Mouse (Mus musculus) left cerebral cortex, adult 18-20 months (tissue): Measurements from ENCODE around the gene Acss2. TPM values are rescaled to one million over a fixed set of nuclear protein-coding genes. Genes with fewer than 3 reads are reported as not detected.

Experiments
- DNase-seq, 2 experiments: peaks; one replicate each; pipeline ENCODE4 v3.0.0; 2021 to 2022; ENCODE audit warnings: low spot score in 2 of 2, mixed read lengths in 1 of 2
- long read RNA-seq, 2 experiments: library from polyadenylated mRNA; stranded (forward); transcript quantifications; one replicate each; pipeline ENCODE4 v2.0.0; 2021
- total RNA-seq, 2 experiments: library from RNA; stranded (reverse); gene quantifications; 2 replicates each; pipeline ENCODE4 v1.2.3; 2021

The Acss2 gene
- 10 to 100 TPM; 47.3 to 57.0 TPM for total RNA-seq
- long read RNA-seq, experiment 1, transcript Acss2-203 (19 exons, 2,145 nt) = minor isoform, 12 of 64 reads
- long read RNA-seq, experiment 1, transcript Acss2-201 (18 exons, 2,931 nt) = major isoform, 35 of 64 reads
- long read RNA-seq, experiment 1, partial matches to known transcripts = 3 of 64 reads
- long read RNA-seq, experiment 1, other reads (novel, unspliced or antisense) = 14 of 64 reads
- long read RNA-seq, experiment 2, transcript Acss2-201 (18 exons, 2,931 nt) = major isoform, 27 of 58 reads
- long read RNA-seq, experiment 2, transcript Acss2-203 (19 exons, 2,145 nt) = minor isoform, 14 of 58 reads
- long read RNA-seq, experiment 2, partial matches to known transcripts = 9 of 58 reads
- long read RNA-seq, experiment 2, other reads (novel, unspliced or antisense) = 8 of 58 reads

DNA sequence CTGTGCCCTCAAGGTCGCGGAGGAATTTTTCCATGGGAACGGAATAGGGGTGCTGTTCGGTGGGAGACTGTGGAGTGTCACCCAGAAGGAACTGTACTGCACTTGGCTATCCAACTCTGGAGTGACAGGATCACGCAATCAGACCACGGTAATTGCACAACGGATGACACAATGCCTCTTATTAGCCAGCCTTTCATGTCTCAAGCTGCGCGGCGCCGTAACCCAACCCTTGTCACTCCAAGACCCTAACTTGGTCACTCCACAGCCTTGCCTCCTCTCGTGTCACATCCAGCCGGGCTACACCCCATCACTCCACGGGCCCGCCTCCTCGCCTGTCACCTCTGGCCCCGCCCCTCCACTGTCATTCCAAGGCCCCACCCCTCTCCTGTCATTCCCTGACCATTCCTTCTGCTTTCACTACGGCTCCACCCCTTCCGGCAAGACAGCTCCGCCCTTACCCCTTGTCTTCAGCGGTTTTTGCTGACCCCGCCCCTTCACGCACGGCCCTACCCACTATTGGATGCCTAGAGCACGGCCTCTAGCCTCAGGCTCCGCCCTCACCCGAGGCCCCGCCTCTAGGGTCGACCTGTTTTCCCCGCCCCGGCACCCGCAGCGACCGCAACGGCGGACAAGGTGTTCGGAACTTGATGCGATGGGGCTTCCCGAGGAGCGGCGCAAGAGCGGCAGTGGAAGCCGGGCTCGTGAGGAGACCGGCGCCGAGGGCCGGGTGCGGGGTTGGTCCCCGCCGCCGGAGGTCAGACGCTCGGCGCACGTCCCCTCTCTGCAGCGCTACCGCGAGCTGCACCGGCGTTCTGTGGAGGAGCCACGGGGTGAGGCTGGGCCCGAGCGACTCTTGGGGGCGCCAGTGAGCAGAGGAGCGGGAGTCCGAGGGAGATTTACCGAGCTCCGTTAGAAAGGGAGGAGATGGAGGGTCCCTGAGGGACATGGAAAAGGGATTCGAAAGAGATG, at the start of gene Acss2, which contains the start of gene Ggt7:
Acss2 (plus strand) TSS at position 494 of the 969 bp plus-strand sequence.
Ggt7 (minus strand) TSS at position 783 of the 969 bp plus-strand sequence.
- peak; percentile 97 to 98 for DNase-seq

DNA sequence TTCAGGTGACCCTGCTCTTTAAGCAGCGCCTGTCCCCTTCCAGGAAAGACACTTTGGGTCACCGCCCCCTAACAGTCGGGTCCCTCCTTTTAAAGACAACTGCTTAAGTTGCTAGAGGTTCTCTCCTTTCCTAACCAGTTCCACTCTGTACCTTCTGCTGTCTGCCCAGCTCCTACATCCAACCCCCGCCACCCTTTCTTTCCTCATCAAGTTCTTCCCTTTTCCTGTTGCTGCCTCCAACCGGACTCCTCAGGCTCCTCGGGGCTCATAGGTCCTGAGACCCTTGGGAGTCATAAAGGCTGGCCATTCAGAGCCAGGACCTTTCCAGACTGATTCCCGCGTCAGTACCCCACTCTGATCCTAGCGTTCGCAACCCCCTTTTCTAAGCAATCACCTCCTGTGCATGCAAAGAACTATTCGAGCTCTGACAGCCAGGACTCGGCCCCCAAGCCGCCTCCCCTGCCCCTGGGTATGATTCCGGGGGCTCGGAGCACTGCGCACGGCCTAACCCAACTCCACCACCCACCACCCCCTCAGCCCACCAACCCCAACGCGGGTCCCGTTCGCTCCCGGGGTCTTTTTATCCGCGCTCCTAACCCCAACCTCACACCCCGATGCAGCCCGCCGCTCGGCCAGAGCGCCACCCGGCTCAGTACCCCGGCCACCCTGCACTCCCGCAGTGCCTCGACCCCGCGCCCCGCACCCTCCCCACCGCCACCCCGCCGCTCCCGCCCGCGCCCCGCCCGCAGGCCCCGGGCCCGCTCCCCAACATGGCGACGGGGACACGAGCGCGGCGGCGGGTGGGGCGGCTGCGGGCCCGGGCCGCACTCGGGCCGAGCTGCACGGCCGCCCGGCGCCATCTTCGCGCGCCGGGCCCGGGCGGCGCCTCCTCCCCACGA, 44.8 kb upstream of the Acss2 start:
- peak; percentile 18 to 34 for DNase-seq

DNA sequence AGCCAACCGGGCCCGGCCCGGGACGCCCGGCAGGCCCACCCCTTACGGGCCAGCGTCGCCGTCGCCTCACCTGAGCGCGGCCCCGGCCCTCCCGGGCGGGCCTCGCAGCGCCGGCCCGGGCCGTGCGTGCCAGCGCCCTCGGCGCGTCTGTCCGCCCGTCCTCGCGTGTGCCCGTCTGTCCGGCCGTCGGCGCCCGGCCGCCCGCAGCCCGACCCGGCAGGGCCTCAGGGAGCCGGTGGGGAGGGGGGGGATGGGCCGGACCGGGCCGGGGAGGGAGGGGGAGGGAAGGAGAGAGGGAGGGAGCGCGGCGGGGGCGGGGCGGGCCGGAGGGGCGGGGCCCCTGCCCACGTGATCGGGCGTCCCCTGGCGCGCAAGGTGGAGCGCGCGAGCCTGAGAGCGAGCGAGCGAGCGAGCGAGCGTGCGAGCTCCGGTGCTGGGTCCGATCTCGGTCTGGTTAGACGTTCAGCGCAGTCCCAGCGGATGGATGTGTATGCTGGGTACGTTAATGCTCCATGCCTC, 44.1 kb upstream of the Acss2 start, which contains the start of gene Ncoa6:
Ncoa6 (minus strand) TSS at position 325 of the 519 bp plus-strand sequence.
- DNase-seq = peak; percentile 59

DNA sequence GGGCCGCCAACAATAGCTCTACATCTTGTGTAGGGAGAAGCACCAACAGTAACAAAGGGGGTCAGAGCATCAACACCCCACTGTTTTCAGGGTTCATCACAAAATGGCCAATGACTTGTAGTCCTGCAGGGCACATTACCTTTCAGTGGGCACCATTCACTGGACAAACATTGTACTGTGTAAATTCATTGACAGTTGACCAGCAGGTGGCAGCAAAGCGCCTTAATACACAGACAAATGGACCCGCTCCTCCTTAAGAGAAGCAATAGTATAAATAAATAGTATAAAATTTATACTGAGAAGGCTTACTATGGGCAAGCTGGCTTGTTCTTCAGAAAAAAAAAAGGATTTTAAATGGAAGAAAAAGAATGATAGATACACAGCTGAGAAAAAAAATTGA, 35.7 kb upstream of the Acss2 start:
- peak; percentile 60 to 68 for DNase-seq

DNA sequence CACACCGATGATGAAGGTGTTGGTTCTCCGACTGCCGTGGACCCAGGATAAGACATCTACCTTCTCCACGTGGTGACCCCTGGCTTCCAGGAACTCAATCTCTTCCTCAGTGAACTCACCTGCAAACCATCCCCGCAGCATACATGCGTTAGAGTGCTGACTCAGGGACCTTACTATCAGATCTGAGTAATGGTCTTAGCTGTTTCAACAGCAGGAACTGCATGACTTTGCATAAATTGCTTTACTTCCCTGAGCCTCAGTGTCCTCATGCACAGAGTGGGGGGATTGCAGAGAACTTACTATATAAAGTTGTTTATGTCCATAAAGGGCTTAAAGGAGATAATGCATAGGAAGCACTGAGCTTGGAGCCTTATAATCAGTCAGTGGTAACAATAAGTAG, 26.8 kb upstream of the Acss2 start:
- no peak for DNase-seq

DNA sequence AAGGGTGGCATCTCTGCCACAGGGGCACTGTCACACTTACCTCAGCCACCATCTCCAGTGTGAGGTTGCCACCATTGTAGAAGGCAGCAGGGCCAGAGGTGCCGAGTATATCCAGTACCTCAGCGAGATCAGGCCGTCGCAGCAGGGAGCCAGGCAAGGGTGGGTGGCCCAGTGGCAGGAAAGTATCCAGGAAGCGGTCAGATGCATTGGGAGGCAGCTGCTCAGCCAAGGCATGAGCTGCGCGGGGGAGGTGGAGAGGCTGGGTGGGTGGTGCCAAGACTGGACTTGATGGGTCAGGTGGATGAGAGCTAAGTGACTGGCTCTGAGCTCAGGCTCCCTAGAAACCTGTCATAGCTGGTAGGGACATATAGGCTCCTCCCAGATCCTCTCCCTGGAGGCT, 15.2 kb upstream of the Acss2 start:
- DNase-seq = peak; percentile 33 to 73

DNA sequence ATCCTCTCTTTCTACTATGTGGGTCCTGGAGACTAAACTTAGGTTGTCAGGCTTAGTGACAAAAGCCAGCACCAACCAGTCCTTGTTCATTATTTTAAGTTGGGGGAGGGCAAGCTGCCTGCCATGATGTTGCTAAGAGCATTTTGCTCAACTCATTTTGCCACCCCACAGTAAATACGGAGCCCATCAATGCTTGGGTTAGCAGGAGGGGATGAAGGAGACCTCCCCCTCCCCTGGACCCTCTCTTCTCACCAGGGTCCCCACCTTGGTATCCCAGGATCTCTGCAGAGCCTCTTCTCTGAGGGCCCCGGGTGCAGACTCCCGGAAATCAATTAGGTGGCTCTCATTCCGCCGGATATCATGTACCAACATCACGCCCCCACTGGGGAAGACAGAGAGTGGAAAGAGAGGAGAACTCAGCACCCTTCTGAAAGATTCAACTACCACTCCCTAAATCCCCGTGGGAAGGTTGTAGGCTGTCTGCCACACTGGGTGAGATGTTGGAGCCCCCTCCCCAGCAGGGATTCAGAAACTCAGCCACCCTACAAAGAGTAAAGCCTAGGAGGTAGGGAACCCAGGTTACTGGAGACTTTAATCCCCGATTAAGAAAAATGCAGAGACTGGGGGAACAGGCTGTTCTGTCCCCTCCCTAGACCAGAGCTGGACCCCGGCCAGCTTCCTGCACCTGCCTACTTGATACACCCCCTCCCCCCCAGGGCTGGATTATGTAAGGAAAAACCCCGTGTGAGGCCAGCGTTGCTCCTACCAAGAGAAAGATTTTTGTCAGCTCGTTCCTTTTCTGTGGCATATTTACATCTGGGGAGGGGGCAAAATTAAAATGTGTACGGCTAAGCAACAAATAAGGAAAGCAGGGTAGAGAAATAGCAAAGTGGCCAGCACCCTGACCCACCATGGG, 13.1 kb upstream of the Acss2 start:
- DNase-seq = peak in 1 of 2 experiments; percentile 26

DNA sequence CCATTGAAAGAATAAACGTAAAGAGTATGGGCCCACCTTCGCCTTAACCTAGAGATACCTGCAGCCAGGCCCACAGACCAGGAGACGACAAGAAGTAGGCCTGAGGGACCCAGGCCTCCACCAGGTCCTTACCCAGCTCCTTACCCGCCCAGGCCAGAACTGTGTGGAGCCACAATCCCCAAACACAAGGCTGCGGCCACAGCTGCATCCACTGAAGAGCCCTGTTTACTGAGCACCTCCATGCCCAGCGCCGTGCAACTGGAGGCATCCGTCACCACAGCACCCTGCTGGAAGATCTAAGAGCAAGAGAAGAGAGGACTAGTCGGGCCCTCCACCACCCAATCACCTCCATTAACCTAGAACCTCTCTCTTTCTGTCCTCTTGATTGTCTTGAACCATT, 11.9 kb upstream of the Acss2 start:
- DNase-seq = no peak

DNA sequence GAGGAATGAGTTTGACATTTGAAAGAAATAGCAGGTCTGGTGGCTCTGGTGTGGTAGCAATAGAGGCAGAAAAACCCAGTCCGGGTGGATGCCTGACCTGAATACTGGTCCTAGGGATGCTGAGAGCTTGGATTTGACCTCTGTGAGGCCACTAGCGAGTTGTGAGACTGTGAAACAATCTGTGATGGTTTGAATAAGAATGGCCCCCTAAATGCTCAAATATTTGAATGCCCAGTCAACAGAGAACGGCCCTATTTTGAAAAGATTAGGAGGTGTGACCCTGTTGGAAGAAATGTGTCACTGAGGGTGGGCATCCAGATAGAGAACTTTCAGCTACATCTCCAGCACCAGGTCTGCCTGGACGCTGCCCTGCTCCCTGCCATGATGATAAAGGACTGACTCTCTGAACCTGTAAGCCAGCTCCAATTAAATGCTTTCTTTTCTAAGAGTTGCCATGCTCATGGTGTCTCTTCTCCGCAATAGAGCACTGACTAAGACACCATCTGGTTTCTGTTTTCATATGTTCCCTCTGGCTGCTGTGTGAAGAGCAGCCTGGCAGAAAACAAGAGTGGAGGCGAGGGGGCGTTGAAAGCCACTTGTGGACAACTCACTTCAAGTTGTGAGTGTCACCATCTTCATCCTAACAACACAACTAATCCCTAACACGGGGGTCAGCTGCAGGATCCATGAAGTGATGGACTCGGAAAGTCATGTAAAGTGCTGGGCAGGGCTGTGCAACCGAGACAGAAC, 9.9 kb upstream of the Acss2 start:
- peak; percentile 44 to 62 for DNase-seq

DNA sequence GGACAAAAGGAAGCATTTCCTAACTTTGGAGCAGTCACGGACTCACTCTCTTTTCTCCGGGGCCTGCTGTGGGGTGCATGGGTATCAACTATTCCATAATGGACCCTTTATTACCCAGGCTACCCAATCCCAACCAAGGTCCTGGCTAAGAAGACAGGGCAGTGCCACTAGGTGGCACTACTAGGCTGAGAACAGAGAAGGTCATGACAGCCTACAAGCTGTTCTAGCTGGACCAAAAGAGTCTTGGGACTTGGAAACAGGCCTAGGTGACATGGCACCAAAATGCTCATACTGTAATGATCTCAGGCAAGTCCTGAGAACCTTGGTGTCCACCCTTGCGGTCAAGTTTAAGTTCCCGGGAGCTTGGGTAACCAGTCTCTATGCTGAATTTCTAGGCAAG, 5.3 kb upstream of the Acss2 start:
- DNase-seq = peak; percentile 36 to 42

DNA sequence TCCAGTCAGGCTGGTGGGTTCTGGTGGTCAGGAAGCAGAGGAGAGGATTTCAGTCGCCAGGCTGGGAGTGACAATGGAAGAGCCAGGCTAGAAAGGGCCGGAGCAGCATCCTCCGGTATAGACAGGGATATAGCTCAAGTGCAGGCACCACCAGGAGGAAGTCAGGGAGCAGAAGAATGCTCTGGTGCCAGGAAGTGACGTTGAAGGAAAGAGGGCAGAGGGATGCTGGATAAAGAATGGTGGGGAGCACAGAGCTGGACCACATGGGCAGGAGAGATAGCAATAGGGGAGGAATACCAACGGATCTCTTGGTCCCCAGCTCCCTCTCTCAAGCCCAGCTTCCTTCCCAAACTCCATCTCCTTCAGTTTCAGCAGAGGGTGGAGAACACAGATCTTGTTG, 4.2 kb upstream of the Acss2 start:
- DNase-seq = peak; percentile 38 to 49

DNA sequence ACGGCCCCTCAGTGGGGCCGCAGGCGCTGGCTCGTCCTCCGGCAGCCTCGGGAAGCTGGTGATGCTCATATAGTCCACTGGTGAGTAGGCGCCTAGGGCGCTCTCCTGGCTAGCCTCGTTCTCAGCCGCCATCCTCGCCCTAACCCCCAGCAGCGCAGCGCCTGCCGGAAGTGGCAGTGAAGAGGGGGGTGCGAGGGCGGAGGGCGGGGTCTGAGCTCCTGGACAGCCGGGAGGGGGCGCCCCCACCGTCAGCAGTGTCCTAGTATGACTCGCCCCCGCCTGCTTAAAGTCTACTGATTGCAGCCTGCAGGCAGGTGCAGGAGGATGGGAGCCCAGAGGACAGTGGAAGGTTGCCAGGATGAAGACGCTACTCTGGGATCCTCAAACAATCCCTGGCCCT, 3.1 kb upstream of the Acss2 start:
- peak; percentile 91 to 93 for DNase-seq

DNA sequence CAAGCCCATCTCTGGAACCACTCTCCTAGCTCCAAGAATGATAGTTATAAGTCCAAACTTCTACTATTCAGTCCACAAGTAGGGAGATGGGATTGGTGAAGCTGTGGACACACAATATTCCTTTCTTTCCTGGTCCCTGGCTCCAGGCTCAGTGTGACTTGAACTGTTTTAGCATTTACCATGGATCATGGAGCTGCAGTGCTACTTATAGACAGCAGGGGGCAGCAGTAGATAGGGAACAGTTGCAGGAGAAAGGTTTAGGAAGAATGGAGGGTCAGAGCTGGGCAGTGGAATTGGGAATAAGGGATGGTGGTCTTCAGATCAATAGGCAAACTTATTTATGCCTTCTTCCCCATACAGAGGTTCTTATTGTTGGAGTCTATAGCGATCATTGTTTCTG, 1.8 kb upstream of the Acss2 start:
- DNase-seq = peak; percentile 82

DNA sequence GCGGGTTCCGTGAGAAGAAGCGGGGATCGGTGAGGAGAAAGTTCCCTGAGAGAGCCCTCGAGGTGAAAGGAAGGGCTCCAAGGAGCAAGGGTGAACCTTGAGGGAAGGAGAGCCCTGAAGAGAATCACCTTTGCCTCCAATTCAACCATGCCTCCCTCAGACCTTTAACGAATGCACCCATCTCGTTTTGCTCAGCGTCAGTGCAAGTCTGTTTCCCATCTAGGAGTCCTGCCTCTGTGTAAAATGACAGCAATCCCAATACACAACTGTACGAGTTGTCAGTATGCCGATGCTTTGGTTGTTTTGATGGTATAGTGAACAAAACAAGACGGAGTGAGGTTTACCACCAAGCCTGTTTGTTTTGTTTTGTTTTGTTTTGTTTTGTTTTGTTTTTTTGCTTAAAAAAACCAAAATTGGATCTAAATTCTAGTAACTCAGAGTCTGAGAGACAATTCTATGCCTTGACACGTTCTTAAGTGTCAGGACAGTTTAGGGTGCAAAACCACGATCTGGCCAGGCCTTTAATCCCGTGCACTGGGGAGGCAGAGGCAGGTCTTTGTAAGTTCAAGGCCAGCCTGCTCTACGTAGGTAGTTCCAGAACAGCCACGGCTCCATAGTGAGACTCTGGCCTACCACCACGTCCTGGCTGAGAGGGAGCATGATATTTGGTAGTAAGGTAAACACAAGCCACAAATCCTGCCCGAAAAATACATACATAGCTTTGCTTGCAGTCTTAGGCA, 953 bp downstream of the Acss2 start:
- DNase-seq = no peak

DNA sequence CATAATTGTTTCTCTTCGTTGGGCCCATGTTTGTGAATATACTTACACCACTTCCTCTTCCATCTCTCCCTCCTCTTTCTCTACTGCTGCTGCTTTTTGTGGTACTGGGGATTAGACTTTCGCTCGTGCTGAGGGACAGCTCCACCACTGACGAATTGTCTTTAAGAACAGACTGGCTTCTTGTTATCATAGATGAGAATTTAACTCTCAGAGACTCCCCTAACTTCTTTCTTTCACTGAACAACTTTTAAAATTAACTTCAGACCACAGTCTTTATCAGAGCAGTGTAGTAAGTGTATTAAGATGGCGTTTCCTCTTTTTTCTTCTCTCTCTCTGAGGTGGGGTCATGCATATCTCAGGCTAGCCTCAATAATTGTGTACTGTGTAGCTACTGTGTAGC, 6.0 kb downstream of the Acss2 start:
- no peak for DNase-seq

DNA sequence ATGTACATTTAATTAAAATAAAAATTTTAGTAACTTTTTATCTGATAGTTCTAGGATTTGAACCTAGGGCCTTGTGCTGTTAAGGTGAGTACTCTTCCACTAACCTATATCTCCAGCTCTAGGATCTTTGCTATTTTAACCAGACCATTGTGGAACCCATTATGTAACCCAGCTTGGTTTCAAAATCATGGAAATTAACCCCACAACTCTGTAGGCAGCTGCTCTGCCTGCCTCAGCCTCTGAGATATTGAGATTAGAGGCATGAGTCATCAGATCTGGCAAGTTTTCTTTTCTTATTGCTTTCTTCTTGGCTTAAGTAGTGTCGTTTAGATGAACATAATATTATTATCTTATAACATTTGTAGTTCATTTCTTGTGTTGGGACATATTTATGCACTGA, 6.6 kb downstream of the Acss2 start:
- no peak for DNase-seq

DNA sequence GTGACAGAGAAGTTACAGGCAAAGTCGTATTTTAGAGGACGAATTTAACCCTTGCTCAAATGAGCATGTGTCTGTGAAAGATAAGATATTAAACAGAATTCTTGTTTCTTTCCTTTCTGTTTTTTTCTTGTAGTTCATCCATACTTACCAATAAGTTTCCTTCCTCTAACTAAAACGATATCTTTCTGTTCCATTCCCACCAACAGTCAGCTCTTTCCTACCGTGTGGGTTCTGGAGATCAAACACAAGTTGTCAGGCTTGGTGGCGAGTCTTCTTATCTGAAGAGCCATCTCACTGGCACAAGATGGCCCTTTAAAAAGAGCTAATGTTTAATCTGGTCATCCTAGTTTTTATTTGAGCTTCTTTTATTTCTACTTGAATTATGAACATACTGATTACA, 9.6 kb downstream of the Acss2 start:
- DNase-seq = no peak

DNA sequence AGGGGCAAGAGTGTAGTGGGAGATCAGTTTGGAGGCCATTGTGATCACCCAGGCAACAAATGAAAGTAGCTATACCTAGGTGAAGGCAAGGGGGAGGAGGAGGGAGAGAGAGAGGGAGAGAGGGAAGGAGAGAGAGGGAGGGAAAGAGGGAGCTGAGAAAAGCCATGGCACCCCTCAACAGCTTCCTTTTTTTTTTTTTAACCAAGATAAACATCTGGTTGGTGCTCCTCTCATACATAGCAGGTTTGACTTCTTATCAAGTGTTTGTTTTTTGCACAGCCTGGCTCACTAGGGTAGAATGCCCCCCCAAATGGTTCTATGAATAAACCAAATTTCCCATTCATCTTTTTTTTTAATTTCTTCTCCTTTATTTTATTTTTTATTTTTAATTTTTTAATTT, 18.5 kb downstream of the Acss2 start:
- DNase-seq = no peak
